Mouse (Mus musculus) stomach, postnatal 0 days (tissue): ENCODE data around the gene Gm21987.

Experiments used
- CTCF ChIP-seq: IDR thresholded peaks from 2 replicates; pipeline ENCODE4 v1.5.1; 2016; ENCODE audit warnings: antibody characterized with exemption, low read depth, mild to moderate bottlenecking, moderate library complexity
- EP300 ChIP-seq: optimal IDR thresholded peaks from 2 replicates; pipeline ENCODE3; 2016; ENCODE audit warnings: antibody characterized with exemption

- TF ChIP-seq EP300 = no peak
- no peak for TF ChIP-seq CTCF
Observed at GRCm38 (mm10) chr16:38368336-38368735, 21.5 kb downstream of the Gm21987 start.
